Mouse (Mus musculus) embryonic fibroblast, embryonic 13.5 days (primary cell): Measurements from ENCODE around the gene Mphosph9.

ENCODE experiments used
- CTCF ChIP-seq: IDR thresholded peaks from 2 replicates; pipeline ENCODE4 v1.5.1; 2011; ENCODE audit warnings: mild to moderate bottlenecking, control low read depth, low read length, moderate library complexity, borderline replicate concordance; ENCODE audit not compliant: insufficient read depth
- POLR2A ChIP-seq: IDR thresholded peaks from 2 replicates; pipeline ENCODE4 v1.6.1; 2011; ENCODE audit warnings: low read depth, mild to moderate bottlenecking, control low read depth, low read length, moderate library complexity

DNA sequence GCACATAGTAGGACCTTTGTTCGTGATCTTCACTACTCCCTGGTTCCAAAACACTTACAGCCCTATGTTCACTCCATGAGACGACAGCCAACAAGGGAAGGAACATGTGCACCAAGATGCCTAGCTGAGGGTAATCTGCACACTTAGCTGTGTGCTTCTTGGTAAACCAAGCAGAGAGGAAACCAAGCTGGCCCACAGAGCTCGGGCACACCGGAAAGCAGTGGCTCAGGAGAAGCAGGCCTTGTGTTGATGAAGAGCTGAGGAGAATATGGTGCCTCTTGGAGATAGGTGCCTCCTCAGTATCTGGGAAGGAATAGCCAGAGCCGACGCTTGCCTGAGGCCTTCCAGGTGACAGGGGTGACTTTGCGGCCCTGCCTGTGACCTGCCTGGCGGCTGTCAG is 104.2 kb downstream of the Mphosph9 start:
- TF ChIP-seq CTCF (no peak), POLR2A (no peak)
